ENCODE assay signal across 9 mouse cellular contexts in the genomic region with DNA sequence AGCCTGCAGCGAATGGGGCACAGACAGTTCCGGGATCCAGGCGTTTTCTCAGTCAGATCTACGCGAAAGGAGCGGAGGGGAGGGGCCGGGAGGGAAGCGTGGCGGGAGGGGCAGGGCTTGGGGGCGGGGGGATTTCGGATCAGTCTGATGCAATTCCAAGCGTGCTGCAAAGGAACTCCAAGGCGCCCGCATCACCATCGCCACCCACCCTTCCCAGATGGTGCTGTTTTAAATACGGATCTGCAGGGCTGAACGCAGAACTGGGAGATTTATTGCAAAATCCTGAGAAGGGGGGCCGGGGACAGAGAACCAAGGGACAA. TPM values are rescaled to one million over a fixed set of nuclear protein-coding genes. Genes with fewer than 3 reads are reported as not detected.
DNase-seq lines count a peak whose midpoint lies in the region; ATAC-seq lines count a peak whose summit lies in the region.
"Had no signal": no experiment of that assay in that cellular context is flagged by ENCODE, and none has a peak within 500 bp of the region (broad histone marks: within the 10 kb centered on the region; RNA-seq: fewer than 3 reads in every experiment).

No protein-coding gene starts in this region.

- peaks cover 40% of the 10 kb centered on the region for H3K27me3 ChIP-seq in forebrain, embryonic 11.5 days (ENCODE audit: control insufficient read depth, insufficient read depth, low read length)
- peaks cover 51% of the 10 kb centered on the region for H3K27me3 ChIP-seq in intestine, embryonic 15.5 days (replicated peaks)

- WGBS in forebrain, embryonic 11.5 days = under 1% methylated on average over 18 of the region's 18 CpGs
- WGBS in intestine, embryonic 15.5 days = 0% methylated on average over 18 of the region's 18 CpGs

- intact Hi-C loops in gastrocnemius, postnatal 14 days (cut with DNase I; ENCODE audit: low total_unique reads) = no loop called here

- H3K4me2 ChIP-seq in forebrain, embryonic 11.5 days (ENCODE audit: low read depth, low read length, severe bottlenecking) = peak overlapping the region; percentile 88
- H3K4me2 ChIP-seq in intestine, embryonic 15.5 days (replicated peaks) = peak overlapping the region; percentile 90

- peak overlapping the region; percentile 72; the same call in 1 of the 2 replicates for H3K27ac ChIP-seq in forebrain, embryonic 11.5 days (ENCODE audit: low read depth, low read length)
- no peak overlapping the region for H3K27ac ChIP-seq in intestine, embryonic 15.5 days
- H3K27ac ChIP-seq: macrophage had no signal

- ATAC-seq in forebrain, embryonic 11.5 days (replicated peaks; ENCODE audit: low FRiP score) = peak; percentile 88
- ATAC-seq in intestine, embryonic 15.5 days = peak; percentile 75

- H3K36me3 ChIP-seq in forebrain, embryonic 11.5 days (ENCODE audit: control insufficient read depth, insufficient read depth, low read length) = no peaks in the 10 kb centered on the region
- H3K36me3 ChIP-seq in intestine, embryonic 15.5 days = no peaks in the 10 kb centered on the region

- H3K9ac ChIP-seq in forebrain, embryonic 11.5 days (ENCODE audit: low read length) = peak overlapping the region; percentile 50
- H3K9ac ChIP-seq in intestine, embryonic 15.5 days = no peak overlapping the region

- no peaks in the 10 kb centered on the region for H3K9me3 ChIP-seq in forebrain, embryonic 11.5 days (ENCODE audit: control insufficient read depth, low read length)
- no peaks in the 10 kb centered on the region for H3K9me3 ChIP-seq in intestine, embryonic 15.5 days

- peaks cover 2% of the 10 kb centered on the region; the same call in 1 of the 2 replicates for H3K4me1 ChIP-seq in forebrain, embryonic 11.5 days (replicated peaks; ENCODE audit: control insufficient read depth, insufficient read depth, low read length)
- H3K4me1 ChIP-seq in intestine, embryonic 15.5 days (replicated peaks) = peaks cover 24% of the 10 kb centered on the region

- H3K4me3 ChIP-seq in forebrain, embryonic 11.5 days (ENCODE audit: low read depth, low read length) = peak overlapping the region; percentile 55
- H3K4me3 ChIP-seq in intestine, embryonic 15.5 days (replicated peaks) = peak overlapping the region; percentile 42

- DNase-seq in gastrocnemius, postnatal 10 days = peak; percentile 6
- no peak for DNase-seq in gastrocnemius, postnatal 14 days
- peak; percentile 80 for DNase-seq in brain, embryonic 18.5 days (ENCODE audit: low read depth, low spot score)
- peak; percentile 91 for DNase-seq in forebrain, embryonic 11.5 days (ENCODE audit: low spot score)
- DNase-seq in liver = peak; percentile 29
- DNase-seq in retina, adult 2 months (ENCODE audit: low read depth, low spot score) = peak; percentile 34
- no peak for DNase-seq in spleen, postnatal 14 days (ENCODE audit: low spot score in 2 of 2)

RNA-seq across cellular contexts. Expression of a gene that starts 3.5 kb away (rescaled TPM):
- total RNA-seq in gastrocnemius, postnatal 10 days (2021) = under 1 TPM; 0.23 to 0.47 TPM
- total RNA-seq in gastrocnemius, postnatal 14 days (2021) = under 1 TPM; 0.10 to 0.24 TPM
- 0.85 and 1.1 TPM in 2 replicates for polyA plus RNA-seq in forebrain, embryonic 11.5 days (2014; fragmentation: Nextera tagmentation; extraction: Ambion mirVana)
- polyA plus RNA-seq in intestine, embryonic 15.5 days (2015; fragmentation: Nextera tagmentation; extraction: Ambion mirVana) = 2.5 TPM in 2 replicates
- polyA plus RNA-seq: macrophage had no signal

Comparison
In these comparisons a context has a peak if more than half of its experiments do, and no peak if none do; other contexts are left out.
1. DNase-seq: peak in gastrocnemius, postnatal 10 days (single experiment), brain, embryonic 18.5 days (single experiment), forebrain, embryonic 11.5 days (single experiment), liver (single experiment) and retina, adult 2 months (single experiment); none in gastrocnemius, postnatal 14 days (single experiment) and spleen, postnatal 14 days (0 of 2).